Mouse (Mus musculus): ENCODE data around the gene Plpp7. TPM values are rescaled to one million over a fixed set of nuclear protein-coding genes. Genes with fewer than 3 reads are reported as not detected.

Plpp7 gene
- total RNA-seq, 2 experiments from 2014 or later = 27.6 to 28.0 TPM

GRCm38 (mm10) chr2:32066005-32066404, 29.3 kb upstream of the Plpp7 start:
- intact Hi-C loops (cut with DNase I) = no loop called here

GRCm38 (mm10) chr2:32068811-32069607, 26.3 kb upstream of the Plpp7 start:
- DNase-seq (ENCODE audit: low spot score in 2 of 2) = no peak
- intact Hi-C loops (cut with DNase I) = no loop called here

More at GRCm38 (mm10) chr2:32066005-32066404, 29.3 kb upstream of the Plpp7 start:
- no peak for DNase-seq (ENCODE audit: low spot score in 2 of 2)

- no peak for DNase-seq (ENCODE audit: low spot score in 2 of 2)
- intact Hi-C loops (cut with DNase I) = no loop called here
These were observed 24.6 kb upstream of the Plpp7 start for GRCm38 (mm10) chr2:32070747-32071146.

- DNase-seq (ENCODE audit: low spot score in 2 of 2) = no peak
- intact Hi-C loops (cut with DNase I) = no loop called here
These were observed 20.9 kb upstream of the Plpp7 start for GRCm38 (mm10) chr2:32074404-32074803.

GRCm38 (mm10) chr2:32075368-32075767, 20.0 kb upstream of the Plpp7 start:
- intact Hi-C loops (cut with DNase I) = no loop called here
- no peak for DNase-seq (ENCODE audit: low spot score in 2 of 2)

GRCm38 (mm10) chr2:32077744-32078143, 17.6 kb upstream of the Plpp7 start:
- no peak for DNase-seq (ENCODE audit: low spot score in 2 of 2)
- intact Hi-C loops (cut with DNase I) = no loop called here

- no peak for DNase-seq (ENCODE audit: low spot score in 2 of 2)
These were observed 16.8 kb upstream of the Plpp7 start for GRCm38 (mm10) chr2:32078522-32078921.

GRCm38 (mm10) chr2:32079191-32079725, 16.1 kb upstream of the Plpp7 start:
- intact Hi-C loops (cut with DNase I) = no loop called here
- no peak for DNase-seq (ENCODE audit: low spot score in 2 of 2)

More at GRCm38 (mm10) chr2:32078522-32078921, 16.8 kb upstream of the Plpp7 start:
- intact Hi-C loops (cut with DNase I) = no loop called here

GRCm38 (mm10) chr2:32080681-32081080, 14.6 kb upstream of the Plpp7 start:
- intact Hi-C loops (cut with DNase I) = loop anchor here (5.0 kb wide), 1 partner anchor 52 kb away; no protein-coding TSS in a partner anchor
- DNase-seq (ENCODE audit: low spot score in 2 of 2) = no peak

GRCm38 (mm10) chr2:32081296-32081929, 13.9 kb upstream of the Plpp7 start:
- intact Hi-C loops (cut with DNase I) = loop anchor here (5.0 kb wide), 1 partner anchor 51 kb away; no protein-coding TSS in a partner anchor
- no peak for DNase-seq (ENCODE audit: low spot score in 2 of 2)

GRCm38 (mm10) chr2:32082229-32082628, 13.1 kb upstream of the Plpp7 start:
- intact Hi-C loops (cut with DNase I) = loop anchor here (5.0 kb wide), 1 partner anchor 50 kb away; no protein-coding TSS in a partner anchor
- no peak for DNase-seq (ENCODE audit: low spot score in 2 of 2)

- intact Hi-C loops (cut with DNase I) = loop anchor here (5.0 kb wide), 1 partner anchor 49 kb away; no protein-coding TSS in a partner anchor
- DNase-seq (ENCODE audit: low spot score in 2 of 2) = peak; percentile 39 to 57
These were observed 11.9 kb upstream of the Plpp7 start for GRCm38 (mm10) chr2:32083159-32084011.

GRCm38 (mm10) chr2:32084111-32084871, 11.0 kb upstream of the Plpp7 start, which contains the start of gene Fam78a:
Fam78a (minus strand) TSS chr2:32084857.
- peak; percentile 54 to 56 for DNase-seq (ENCODE audit: low spot score in 2 of 2)
- intact Hi-C loops (cut with DNase I) = loop anchor here (5.0 kb wide), 1 partner anchor 48 kb away; no protein-coding TSS in a partner anchor

GRCm38 (mm10) chr2:32084872-32085199, 10.5 kb upstream of the Plpp7 start:
- no peak for DNase-seq (ENCODE audit: low spot score in 2 of 2)
- intact Hi-C loops (cut with DNase I) = loop anchor here (5.0 kb wide), 1 partner anchor 47 kb away; no protein-coding TSS in a partner anchor

GRCm38 (mm10) chr2:32085231-32085630, 10.1 kb upstream of the Plpp7 start:
- no peak for DNase-seq (ENCODE audit: low spot score in 2 of 2)
- intact Hi-C loops (cut with DNase I) = no loop called here

GRCm38 (mm10) chr2:32087606-32088005, 7.7 kb upstream of the Plpp7 start:
- intact Hi-C loops (cut with DNase I) = no loop called here
- no peak for DNase-seq (ENCODE audit: low spot score in 2 of 2)

GRCm38 (mm10) chr2:32088372-32088981, 6.9 kb upstream of the Plpp7 start:
- intact Hi-C loops (cut with DNase I) = no loop called here
- peak; percentile 73 to 81 for DNase-seq (ENCODE audit: low spot score in 2 of 2)

- no peak for DNase-seq (ENCODE audit: low spot score in 2 of 2)
- intact Hi-C loops (cut with DNase I) = no loop called here
These were observed 5.7 kb upstream of the Plpp7 start for GRCm38 (mm10) chr2:32089606-32090005.

Measured in left cerebral cortex, postnatal 25 days (tissue).